Comparison of ENCODE assay signal across 8 mouse cellular contexts in genomic region chr6:136505867-136506266, GRCm38 (mm10). TPM values are rescaled to one million over a fixed set of nuclear protein-coding genes. Genes with fewer than 3 reads are reported as not detected.
DNase-seq lines count a peak whose midpoint lies in the region; ATAC-seq and TF ChIP-seq lines count a peak whose summit lies in the region.
"Not testable (repeated sequence)": the region's sequence is repeated elsewhere in the genome, so short reads cannot be mapped to it uniquely, and the experiment has no call there.

Gene Atf7ip (plus strand): TSS chr6:136506167.

- not testable (repeated sequence) for TF ChIP-seq EP300 in heart, postnatal 0 days (IDR thresholded peaks at IDR 0.05; ENCODE audit: low read depth)

- DNase-seq in G1E (ENCODE audit: low spot score); embryonic facial prominence, embryonic 10.5 days (ENCODE audit: low spot score); gastrocnemius, adult 2 months; heart, postnatal 0 days (ENCODE audit: low spot score); kidney, adult 2 months; left cerebral cortex, postnatal 4 days: not testable (repeated sequence)

- H3K4me1 ChIP-seq in G1E (ENCODE audit: insufficient read depth, low read depth, low read length) = peaks cover 14% of the 10 kb centered on the region
- not testable (repeated sequence) for H3K4me1 ChIP-seq in embryonic facial prominence, embryonic 10.5 days; heart, postnatal 0 days (ENCODE audit: control insufficient read depth, insufficient read depth); kidney, adult 2 months (ENCODE audit: control insufficient read depth, insufficient read depth, low read length); megakaryocyte, embryonic 14.5 days; olfactory bulb, adult 2 months (ENCODE audit: control insufficient read depth, insufficient read depth, low read length)

- WGBS in embryonic facial prominence, embryonic 10.5 days = 87% methylated on average over 3 of the region's 3 CpGs
- 69% methylated on average over 2 of the region's 3 CpGs for WGBS in heart, postnatal 0 days
- WGBS in kidney, adult 2 months = 89% methylated on average over 3 of the region's 3 CpGs
- WGBS in olfactory bulb, adult 2 months = 95% methylated on average over 3 of the region's 3 CpGs

- intact Hi-C loops in gastrocnemius, adult 2 months (cut with DNase I); left cerebral cortex, postnatal 4 days (cut with DNase I): not testable (repeated sequence)

- H3K36me3 ChIP-seq in G1E (replicated peaks); embryonic facial prominence, embryonic 10.5 days (replicated peaks); heart, postnatal 0 days (replicated peaks; ENCODE audit: control insufficient read depth, insufficient read depth, low read length); kidney, adult 2 months (ENCODE audit: control insufficient read depth, insufficient read depth, low read length); megakaryocyte, embryonic 14.5 days (replicated peaks; ENCODE audit: low read length): not testable (repeated sequence)

- TF ChIP-seq CTCF in G1E (IDR thresholded peaks at IDR 0.05; ENCODE audit: low read depth, low read length); gastrocnemius, adult 2 months (IDR thresholded peaks at IDR 0.05); heart, postnatal 0 days (IDR thresholded peaks at IDR 0.05; ENCODE audit: low read depth); kidney, adult 2 months (conservative IDR thresholded peaks at IDR 0.05; ENCODE audit: insufficient read depth, insufficient read length, low read depth, low read length); olfactory bulb, adult 2 months (IDR thresholded peaks at IDR 0.05; ENCODE audit: insufficient read depth, low read depth, low read length): not testable (repeated sequence)

- not testable (repeated sequence) for H3K4me2 ChIP-seq in heart, postnatal 0 days (ENCODE audit: low read depth, low read length)

- H3K9ac ChIP-seq in heart, postnatal 0 days (replicated peaks; ENCODE audit: low read depth, low read length) = not testable (repeated sequence)

- H3K4me3 ChIP-seq in G1E (ENCODE audit: low read depth, low read length); embryonic facial prominence, embryonic 10.5 days; gastrocnemius, adult 2 months; heart, postnatal 0 days (ENCODE audit: low read depth, low read length); kidney, adult 2 months (ENCODE audit: insufficient read depth, low read depth, low read length); megakaryocyte, embryonic 14.5 days (replicated peaks); olfactory bulb, adult 2 months (ENCODE audit: insufficient read depth, low read depth, low read length): not testable (repeated sequence)

- not testable (repeated sequence) for ATAC-seq in G1E (ENCODE audit: extremely low read depth, insufficient number of reproducible peaks, low FRiP score, poor library complexity, severe bottlenecking); heart, postnatal 0 days (ENCODE audit: insufficient read depth, low read depth)

- H3K9me3 ChIP-seq in G1E (replicated peaks); embryonic facial prominence, embryonic 10.5 days; heart, postnatal 0 days (replicated peaks; ENCODE audit: control insufficient read depth, low read length): not testable (repeated sequence)
- H3K9me3 ChIP-seq in megakaryocyte, embryonic 14.5 days = peaks cover 31% of the 10 kb centered on the region

- H3K27me3 ChIP-seq in G1E (ENCODE audit: insufficient read depth, low read length); embryonic facial prominence, embryonic 10.5 days (replicated peaks; ENCODE audit: low read depth, poor library complexity, severe bottlenecking); heart, postnatal 0 days (ENCODE audit: control insufficient read depth, insufficient read depth, low read length); kidney, adult 2 months (replicated peaks; ENCODE audit: control insufficient read depth, insufficient read depth, low read length); megakaryocyte, embryonic 14.5 days (replicated peaks): not testable (repeated sequence)

- not testable (repeated sequence) for TF ChIP-seq POLR2A in kidney, adult 2 months (IDR thresholded peaks at IDR 0.05; ENCODE audit: low read depth, low read length); olfactory bulb, adult 2 months (IDR thresholded peaks at IDR 0.05; ENCODE audit: insufficient read depth, low read depth, low read length)

- not testable (repeated sequence) for H3K27ac ChIP-seq in embryonic facial prominence, embryonic 10.5 days (replicated peaks); gastrocnemius, adult 2 months; heart, postnatal 0 days (ENCODE audit: low read depth); kidney, adult 2 months (ENCODE audit: insufficient read depth, low read depth, low read length); olfactory bulb, adult 2 months (ENCODE audit: insufficient read depth, low read depth, low read length)

RNA-seq across cellular contexts. Expression of gene Atf7ip, which starts in this region (rescaled TPM):
- total RNA-seq in G1E (2014; fragmentation: Nextera tagmentation) = 192 and 235 TPM in 2 replicates
- total RNA-seq in G1E (2017) = 22.9 and 34.6 TPM in 2 replicates
- polyA plus RNA-seq in G1E (2012) = 22.0 and 24.2 TPM in 2 replicates
- 48.0 and 50.9 TPM in 2 replicates for polyA plus RNA-seq in embryonic facial prominence, embryonic 10.5 days (2016; fragmentation: Nextera tagmentation; extraction: Ambion mirVana)
- total RNA-seq in gastrocnemius, adult 2 months (2021) = 10 to 100 TPM; 43.4 to 46.9 TPM
- total RNA-seq in heart, postnatal 0 days (2014; rRNA removed; ENCODE audit: low replicate concordance) = 43.3 and 54.5 TPM in 2 replicates
- polyA plus RNA-seq in heart, postnatal 0 days (2015; fragmentation: Nextera tagmentation; extraction: Ambion mirVana) = 16.5 and 19.2 TPM in 2 replicates
- 13.4 and 13.9 TPM in 2 replicates for polyA plus RNA-seq in kidney, adult 2 months (2012; rRNA removed)
- 100 to 1,000 TPM; 142 TPM for total RNA-seq in left cerebral cortex, postnatal 4 days (2021)
- 4.6 and 12.1 TPM in 2 replicates for polyA plus RNA-seq in megakaryocyte, embryonic 14.5 days (2012; ENCODE audit: insufficient read depth, low replicate concordance)
- polyA plus RNA-seq in olfactory bulb, adult 2 months (2012; ENCODE audit: insufficient read depth, insufficient read length, low replicate concordance, missing spikeins) = 143 TPM in 1 of 2 replicates, not detected in the other
